Mouse (Mus musculus) testis, postnatal 14 days (tissue): ENCODE data around the gene Coro7.
A peak's percentile ranks its signal among the peaks of the same experiment; 100 is the strongest.

Experiments
- DNase-seq: peaks from one replicate; pipeline ENCODE4 v3.0.0; 2021; ENCODE audit warnings: low spot score

Coro7 gene

DNA sequence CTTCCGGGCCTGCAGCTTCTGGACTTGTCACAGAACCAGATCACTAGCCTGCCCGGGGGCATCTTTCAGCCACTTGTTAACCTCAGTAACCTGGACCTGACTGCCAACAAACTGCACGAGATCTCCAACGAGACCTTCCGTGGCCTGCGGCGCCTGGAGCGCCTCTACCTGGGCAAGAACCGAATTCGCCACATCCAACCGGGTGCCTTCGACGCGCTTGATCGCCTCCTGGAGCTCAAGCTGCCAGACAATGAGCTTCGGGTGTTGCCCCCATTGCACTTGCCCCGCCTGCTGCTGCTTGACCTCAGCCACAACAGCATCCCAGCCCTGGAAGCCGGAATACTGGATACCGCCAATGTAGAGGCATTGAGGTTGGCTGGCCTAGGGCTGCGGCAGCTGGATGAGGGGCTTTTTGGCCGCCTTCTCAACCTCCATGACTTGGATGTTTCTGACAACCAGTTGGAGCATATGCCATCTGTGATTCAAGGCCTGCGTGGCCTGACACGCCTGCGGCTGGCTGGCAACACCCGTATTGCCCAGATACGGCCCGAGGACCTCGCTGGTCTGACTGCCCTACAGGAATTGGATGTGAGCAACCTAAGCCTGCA is 31.1 kb downstream of the Coro7 start:
- DNase-seq = no peak

DNA sequence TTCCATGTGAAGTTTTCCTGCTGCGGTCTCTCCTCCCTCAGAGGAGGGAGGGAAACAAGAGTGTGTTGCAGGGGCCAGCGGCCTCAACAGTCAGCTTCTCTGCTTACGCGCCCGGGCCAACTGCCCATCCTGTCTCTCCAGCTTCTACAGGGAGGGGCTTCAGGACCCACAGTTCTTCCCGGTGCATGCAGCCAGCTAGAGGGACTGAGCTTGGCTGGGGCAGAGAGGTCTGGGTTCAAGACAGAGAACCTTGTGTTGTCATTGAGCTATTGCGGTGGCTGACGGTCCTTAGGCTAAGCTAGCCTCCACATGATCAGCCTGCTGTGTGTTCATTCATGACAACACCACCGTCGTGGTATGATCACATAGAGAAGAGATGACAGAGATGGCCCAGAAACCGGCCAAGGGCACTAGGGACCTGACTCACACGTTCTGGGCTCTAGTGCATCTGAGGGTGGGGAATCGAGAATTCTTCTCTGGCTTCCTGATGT is 31.9 kb downstream of the Coro7 start:
- DNase-seq = no peak

DNA sequence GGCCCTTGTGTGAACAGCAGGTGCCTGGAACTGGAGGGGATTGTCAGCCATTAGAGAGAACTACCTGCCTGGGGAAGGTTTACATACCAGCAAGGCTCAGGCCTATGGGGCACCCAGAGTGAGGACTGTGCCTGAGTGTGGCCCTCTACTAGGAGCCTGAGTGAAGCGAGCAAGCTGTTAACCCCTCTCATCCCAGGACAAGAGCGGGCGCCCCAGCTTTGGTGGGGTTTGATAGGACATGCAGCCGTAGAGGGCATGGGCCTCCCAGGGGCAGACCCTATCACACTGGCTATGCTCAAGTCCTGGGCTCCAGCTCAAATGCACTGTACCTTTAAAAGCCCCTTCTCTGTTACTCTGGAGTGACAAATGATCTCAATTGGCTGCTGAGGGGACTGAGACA is 32.7 kb downstream of the Coro7 start:
- DNase-seq = no peak

DNA sequence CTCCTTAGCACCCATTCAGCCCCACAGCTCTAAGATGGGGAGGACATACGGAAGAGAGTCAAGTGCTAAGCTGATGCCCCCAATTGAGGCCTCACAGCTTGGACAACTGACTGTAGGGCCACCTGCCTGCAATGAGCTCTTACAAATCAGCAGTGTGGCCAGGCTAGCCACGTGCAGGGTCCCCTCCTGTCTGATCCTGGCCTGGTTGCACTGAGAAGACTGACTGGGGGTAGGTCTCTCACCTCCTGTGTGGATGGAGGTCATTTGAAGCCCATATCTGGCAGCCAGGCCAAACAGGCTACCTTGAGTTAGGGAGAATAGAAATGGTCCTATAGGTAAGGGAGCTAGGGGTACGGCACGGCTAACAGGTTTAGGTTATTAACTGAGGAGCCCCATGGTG is 33.7 kb downstream of the Coro7 start:
- no peak for DNase-seq

DNA sequence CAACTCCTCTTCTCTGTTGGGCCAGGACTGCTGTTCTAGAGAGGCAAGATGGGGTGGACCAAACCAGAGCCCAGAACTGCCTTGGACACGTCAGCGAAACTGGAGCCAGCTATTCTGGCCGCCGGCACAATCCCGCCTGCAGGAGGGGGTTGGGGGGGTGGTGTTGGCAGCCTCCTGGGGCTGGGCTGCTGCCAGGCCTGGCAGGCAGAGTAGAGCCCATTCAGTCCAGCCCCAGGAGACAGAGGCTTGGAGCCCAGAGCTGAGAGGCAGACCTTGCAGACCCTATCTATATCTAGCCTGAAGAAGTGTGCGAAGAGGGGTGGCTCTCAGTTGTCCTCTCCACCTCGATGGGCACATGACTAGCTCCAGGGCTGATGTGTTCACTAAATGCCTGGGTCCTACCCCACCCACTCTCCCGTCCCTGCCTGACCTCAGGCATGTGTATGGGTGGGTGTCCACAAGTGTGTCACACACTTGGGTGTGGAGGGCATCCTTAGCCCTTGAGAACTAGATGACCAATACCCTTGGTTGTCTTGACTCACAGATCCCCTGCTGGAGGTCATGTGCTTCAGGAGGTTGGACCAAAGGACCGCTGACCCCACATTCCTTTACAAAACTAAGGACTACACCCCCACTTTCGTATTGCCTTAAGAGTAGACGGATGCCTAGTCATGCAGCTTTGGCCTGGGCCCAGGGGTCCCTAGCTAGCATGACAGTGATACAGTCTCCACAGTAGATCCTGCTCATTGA is 35.7 kb downstream of the Coro7 start:
- DNase-seq = peak; percentile 78

DNA sequence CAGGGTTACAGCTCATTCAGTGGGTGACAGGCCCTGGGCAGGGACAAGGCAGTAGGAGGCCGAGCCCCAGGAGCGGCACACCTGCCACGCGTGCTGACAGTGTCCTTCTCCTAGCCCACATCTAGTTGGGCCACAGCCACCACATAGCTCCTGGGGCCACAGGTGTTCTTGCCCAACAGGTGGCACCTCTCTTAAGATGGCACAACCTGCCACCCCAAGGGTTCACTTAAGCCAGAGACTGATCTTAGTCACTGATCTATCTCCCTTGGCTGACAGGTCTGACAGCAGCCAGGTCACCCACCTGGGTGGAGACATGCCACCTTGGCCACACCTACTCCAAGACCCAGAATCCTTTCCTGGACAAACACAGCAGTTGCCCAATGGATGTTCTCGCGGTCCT is 36.6 kb downstream of the Coro7 start:
- DNase-seq = no peak

DNA sequence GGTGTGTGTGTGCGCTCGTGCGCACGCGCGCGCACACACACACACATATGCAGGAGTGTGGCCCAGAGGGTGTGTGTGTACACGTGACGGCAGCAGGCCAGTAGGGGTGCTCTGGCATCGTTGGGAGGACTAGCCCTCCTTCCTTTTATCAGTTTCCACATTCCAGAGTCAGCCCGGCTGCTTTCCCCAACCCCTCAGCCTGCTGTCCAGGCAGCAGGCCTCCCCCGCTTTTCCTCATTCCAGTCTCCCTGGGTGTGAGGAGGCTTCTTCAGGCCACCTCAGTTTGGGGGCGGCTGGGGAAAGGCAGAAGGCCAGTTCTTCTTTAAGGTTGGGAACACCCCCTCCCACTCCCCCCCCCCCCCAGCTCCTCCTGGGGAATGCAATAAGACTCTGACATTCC is 37.4 kb downstream of the Coro7 start:
- DNase-seq = peak; percentile 84

DNA sequence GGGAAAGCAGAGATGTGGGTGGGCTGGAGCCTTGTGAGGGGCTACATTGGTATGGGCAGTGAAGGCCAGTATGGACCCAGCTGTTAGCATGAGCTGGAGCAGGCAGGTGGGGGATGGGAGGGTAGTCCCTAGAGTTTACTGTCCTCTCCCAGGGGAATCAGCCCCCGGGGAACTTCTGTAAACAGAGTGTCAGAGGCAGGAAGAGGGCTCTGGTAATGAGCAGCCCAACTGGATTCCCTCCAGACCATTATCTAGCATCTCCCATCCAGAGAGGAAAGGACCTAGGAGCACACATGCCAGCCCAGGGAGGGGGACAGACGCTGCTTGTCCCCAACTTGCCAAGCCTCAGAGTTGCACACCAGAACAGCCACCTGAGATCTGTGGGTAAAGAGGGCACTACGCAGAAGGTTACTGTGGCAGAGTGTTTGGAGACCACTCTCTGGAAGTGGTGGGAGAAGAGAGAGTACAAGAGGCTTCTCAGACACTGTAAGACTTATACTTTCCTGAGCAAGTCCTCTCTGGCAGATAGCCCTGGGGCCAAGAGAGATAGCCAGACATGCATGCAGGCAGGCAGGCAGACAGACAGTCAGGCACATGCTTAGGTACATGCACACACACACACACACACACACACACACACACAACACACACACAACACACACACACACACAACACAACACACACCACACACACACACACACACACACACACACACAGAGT is 38.3 kb downstream of the Coro7 start:
- no peak for DNase-seq

DNA sequence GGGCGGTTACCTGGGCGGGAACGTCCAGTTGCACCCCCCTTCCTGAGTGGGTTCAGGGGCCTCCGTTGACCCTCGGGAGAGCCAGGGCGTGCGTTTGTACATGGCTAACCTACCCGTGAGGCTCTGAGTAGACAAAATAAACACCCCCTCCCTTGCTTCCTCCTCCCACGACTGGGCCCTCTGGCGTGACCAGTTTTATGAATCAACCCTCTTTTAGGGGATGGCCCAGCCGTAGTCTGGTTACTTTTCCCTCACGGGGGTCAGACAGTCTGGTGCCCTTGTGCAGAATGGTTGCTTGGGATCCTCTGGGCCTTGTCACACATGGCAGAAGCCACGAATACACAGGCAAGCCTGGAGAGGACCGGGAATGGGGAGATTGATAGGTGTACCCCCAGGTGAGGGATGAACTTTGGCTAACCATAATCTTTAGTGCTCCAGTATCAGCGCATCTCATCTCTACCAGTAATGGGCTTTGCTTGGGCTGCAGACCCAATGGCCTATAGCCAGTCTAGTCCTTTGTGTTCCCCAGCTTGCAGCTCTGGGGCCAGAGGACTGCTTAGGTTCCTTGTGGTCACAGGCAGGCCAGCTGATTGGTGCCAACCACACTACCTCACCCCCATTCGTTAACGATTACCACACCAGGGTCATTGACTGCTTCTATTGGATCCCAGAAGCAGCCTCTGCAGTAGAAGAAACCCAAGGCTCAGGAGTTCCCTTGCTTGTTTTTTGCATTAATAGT is 39.1 kb downstream of the Coro7 start:
- peak; percentile 24 for DNase-seq

DNA sequence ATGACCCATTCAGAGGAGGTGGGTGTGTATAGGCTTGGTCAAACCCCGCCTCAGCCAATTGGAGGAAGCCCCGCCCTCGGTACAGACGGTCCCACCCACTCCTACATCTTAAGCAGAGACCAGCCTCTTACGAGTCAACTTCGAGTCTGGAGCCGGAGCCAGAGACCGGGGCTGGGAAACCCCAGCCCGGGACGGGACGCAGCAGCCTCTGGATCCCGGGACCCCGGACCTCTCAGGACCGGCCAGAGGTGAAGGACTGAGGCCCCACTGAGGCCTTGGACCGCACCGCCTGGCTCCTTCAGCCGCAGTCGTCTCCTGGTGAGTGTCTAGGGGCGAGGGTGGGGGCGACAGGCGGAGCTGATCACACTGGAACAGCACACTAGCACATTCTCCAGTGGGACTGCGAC is 39.7 kb downstream of the Coro7 start, which contains the start of the genes Vasn and Dnaja3:
Gene Vasn, plus strand, starts transcription at position 111 of the 407 bp plus-strand sequence.
Gene Dnaja3, plus strand, starts transcription at position 159 of the 407 bp plus-strand sequence.
- DNase-seq = peak; percentile 88

DNA sequence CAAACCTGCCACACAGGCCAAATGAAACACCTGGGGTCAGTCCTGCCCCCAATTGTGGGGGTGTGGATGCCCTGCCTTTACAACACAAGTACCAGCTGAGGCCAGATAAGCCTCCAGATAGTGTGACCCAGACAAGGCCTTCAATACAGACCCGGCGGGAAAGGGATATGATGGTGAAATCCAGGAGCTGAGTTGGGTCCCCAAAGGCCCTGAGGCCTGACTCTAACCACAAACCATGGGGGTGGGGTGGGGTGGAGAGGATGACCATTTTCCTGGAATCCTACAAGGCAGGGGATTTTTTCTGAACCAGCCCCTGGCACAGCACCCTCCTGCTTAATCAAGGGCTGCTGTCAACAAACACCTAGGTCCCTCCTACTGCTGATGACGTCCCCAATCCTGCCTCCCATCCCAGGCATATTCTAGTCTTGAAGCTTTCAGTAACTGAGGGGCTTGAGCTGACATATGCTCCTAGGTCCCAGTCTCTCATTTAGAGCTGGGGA is 40.6 kb downstream of the Coro7 start:
- DNase-seq = no peak

DNA sequence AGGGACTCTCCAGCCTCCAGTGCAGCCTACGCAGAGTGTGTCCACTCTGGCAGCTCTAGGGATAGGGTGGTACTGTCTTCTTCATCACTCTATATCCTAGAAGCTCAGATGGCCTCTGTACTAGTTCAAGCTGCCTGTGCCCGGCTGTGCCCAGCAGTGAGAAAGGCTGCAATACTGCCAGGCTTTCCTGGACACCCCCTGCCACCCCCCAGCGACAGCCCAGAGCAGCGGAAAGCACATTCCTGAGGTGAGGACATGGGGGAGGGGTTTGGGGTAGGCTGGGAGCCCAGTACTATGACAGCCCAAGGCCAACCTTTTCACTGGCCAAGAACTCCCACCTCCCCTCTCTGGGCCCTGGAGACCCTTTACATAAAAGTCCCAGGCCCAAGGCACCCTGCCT is 43.8 kb downstream of the Coro7 start:
- DNase-seq = no peak

DNA sequence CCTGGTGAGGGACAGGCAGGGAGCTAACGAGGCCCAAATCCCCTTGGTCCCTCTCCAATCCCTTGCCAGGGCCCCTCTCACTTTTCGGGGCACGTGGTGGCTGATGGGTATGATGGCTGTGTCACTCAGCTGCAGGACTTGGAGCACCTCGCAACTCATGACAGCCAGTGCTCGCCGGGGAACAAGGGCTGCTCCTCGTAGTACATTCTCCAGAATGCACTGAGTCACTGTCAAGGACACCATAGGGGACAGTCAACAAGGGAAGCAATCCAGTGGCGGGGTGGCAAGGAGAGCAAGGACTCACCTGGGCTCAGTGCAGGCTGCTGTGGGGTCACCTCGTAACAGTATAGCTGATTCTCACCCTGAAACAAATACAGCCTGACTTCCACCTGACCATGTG is 44.9 kb downstream of the Coro7 start:
- no peak for DNase-seq

DNA sequence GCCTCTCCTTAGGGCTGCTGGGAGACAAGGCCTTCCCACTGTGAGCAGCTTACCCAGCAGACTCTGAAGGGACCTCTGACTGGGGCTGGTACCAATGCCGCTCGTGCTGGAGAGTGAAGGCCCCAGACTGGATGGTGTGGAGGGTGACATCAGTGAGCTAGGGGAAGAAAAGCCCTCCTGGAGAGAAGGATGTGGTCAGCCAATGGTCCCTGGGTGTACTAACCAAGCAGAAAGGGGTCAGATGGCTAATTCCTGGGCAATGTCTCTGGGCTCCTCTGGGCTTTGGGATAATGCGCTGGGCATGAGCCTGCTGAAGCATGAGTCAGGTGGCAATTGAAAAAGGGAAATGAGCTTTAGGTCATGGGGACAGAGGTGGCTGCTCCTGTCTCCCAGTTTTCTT is 45.9 kb downstream of the Coro7 start:
- DNase-seq = no peak

DNA sequence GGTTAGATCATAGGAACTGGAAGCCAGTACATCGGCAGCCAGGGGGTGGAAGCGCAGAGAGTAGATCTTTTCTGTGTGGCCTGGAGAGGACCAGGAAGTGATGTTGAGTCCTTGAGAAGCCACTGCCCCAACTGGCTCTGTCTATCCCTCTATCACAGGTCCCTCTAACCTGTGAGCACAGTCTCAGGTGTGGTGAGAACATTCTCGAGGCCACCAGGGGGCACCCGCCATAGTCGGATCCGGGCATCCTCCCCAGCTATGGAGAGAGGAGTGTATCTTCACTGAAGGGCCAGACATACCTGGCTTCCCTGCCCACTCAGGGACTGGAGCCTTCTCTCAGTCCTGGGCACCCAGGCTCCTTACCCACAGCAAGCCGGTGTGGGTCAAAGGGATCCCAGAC is 47.5 kb downstream of the Coro7 start:
- DNase-seq = no peak

DNA sequence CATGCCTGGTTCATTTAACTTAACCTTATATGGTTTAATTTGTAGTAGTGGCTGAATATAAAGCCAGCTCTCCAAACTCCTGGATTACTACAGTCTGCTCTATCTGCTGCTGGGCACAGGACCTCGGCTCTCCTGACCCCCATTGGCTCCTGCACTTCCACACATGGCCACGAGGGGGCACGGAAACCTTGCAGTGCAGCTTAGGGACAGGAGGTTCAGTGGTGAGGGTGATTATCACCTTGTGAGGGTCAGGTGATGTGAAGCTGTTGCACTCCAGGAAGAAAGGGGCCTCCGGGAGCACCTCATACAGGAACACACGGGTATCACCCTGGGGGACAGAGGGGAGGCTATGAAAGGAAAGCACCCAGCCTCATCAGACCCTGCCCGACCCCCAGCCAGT is 49.6 kb downstream of the Coro7 start:
- DNase-seq = peak; percentile 67

DNA sequence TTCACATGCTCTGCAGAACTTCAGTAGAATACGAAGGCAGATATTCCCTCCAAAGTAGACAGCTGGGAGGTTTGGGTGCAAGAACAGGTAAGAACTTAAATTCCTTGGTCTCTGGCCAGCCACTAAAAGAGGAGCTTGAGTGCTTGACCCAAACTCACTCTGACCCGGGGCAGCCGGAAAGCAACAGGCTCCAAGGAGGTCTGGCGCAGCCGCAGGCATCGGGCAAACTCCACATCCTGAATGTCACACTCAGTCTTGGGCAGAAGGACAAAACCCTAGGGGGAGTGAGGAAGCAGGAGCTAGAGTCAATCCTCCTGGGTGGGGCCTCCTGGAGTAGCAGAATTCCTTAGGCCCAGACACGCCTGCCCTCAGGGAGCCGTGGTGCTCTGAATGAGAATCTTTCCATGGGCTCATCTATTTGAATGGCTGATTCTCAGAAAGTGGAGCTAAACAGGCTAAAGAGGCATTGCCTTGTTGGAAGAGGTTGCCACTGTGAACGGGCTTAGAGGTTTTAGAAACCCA is 50.6 kb downstream of the Coro7 start:
- DNase-seq = no peak

DNA sequence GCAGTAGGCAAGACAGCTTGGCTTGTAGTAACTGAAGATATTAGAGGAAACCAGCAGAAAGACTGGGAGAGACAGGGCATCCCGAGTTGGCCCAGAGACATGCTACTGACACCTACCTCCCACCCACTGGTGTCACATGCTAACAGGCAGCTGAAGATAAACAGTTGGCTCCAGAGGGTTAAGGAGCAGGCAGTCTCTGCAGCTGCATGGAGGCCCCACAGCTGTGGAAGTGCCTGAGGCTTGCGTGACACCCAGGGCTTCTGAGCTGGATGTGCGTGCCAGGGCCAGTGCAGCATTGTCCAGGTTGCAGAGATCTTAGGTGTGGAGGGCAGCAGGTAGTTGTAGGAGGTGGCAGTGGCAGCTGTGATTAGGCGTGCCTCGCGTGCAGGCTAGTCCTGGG is 52.5 kb downstream of the Coro7 start:
- no peak for DNase-seq

DNA sequence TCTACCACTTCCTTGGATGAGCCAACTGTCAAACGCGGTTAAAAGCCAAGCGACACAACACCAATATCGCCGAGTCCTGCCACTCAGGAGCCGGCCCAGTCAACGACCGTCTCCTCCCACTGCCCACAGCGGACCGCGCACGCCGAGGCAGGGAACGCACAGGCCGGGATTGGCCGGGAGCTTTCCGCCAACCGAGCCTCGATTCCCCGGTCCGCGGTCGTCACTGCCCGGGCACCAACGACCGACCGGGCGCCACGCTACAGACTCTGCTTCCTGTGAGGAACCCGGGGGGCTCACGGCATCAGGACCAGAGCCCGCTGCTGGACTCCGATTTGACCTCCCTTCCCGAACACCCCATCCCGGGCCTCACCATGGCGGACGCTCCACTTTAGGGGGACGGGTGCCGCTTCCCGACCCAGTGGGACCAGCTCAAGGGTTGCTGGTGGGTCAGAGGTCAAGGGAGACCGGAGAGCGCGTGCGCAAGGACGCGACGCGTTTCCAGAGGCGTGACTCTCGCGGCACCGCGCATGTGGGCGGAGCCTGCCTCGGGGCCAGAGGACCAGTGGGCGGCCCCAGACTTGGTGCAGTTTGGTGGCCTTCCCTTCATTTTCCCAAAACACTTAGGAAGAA is 55.0 kb downstream of the Coro7 start, which contains the start of gene Pam16:
Gene Pam16, minus strand, starts transcription at position 508 of the 630 bp plus-strand sequence.
- DNase-seq = peak; percentile 90

DNA sequence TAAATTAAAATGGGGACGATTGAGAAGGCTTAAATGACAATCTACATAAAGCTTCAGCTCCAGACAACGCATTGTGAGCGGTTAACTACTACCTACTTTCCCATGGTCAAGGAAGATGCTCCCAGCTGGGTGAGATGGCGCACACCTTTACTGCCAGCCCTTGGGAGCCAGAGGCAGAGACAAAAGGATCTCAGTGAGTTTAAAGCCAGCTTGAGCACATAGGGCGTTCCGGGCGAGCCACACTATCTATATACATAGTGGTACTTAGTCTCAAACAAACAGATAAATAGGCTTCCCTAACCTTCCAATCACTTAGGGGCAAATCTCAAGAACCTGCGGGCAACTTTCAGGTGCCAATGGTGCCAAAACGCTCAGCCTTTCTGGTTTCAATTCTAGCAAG is 55.5 kb downstream of the Coro7 start:
- no peak for DNase-seq

DNA sequence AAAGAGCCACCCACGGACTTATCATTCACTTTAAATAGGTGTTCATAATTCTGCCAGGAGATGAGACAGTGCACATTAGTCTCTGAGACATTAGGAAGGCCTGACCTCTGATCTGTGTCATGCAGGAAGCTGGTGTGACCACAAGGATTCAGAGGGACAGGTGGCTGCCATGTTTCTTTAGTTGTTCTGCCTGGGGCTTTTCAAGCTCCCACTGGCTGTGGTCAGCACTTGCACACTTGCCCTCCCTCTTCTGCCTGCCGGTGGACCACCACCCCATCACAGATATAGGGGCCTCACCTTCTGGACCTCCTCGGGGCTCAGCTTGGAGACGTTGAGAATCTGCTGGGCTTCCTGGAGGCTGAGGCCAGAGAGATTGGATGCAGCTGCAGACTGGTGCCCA is 62.7 kb downstream of the Coro7 start:
- no peak for DNase-seq
